Mouse (Mus musculus) liver, postnatal 0 days (tissue): ENCODE results near the gene Grap.

Source experiments
- CTCF ChIP-seq: sonication (generic); IDR thresholded peaks from 2 replicates; pipeline ENCODE4 v1.5.1; 2016; ENCODE audit warnings: antibody characterized with exemption, low read depth
- EP300 ChIP-seq: IDR thresholded peaks from 2 replicates; pipeline ENCODE4 v1.6.1; 2016; ENCODE audit warnings: antibody characterized with exemption, low read depth, mild to moderate bottlenecking

DNA sequence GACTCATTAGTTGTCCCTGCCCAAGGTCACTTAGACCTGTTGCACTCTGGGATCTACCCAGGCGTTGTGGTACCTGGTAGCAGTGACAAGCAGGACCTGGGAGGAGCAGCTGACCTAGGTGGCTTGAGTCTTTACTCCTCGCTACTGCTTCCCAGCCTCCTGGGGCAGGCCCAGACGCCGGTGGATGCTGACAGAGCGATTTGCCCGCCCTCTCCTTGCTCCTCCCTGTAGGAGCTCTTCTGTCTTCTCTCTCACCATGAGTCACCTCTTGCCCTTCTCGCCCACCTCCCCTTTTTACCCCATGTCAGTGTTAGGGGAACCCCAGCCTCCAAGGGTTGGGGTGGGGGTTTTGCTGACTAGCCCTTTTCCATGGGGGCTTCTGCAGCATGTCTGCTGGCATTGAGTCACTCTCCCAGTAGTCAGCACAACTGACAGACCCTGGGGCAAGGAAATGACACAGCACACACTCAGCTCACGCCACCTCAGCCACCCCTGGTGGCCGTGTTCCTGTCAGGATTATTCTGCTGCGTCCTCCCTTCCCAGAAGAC is 33.9 kb downstream of the Grap start:
- TF ChIP-seq CTCF (no peak), EP300 (no peak)
